Mouse (Mus musculus) hindbrain, embryonic 11.5 days (tissue): Measurements from ENCODE around the gene Prkca. TPM values are rescaled to one million over a fixed set of nuclear protein-coding genes. Genes with fewer than 3 reads are reported as not detected.
A peak's percentile ranks its signal among the peaks of the same experiment; 100 is the strongest.

ENCODE experiments used
- ATAC-seq: fragments of 200-750 bp; cut with Nextera tagmentation; 2 replicates; pipeline ENCODE4 v1.8.0; 2017; ENCODE audit warnings: mild to moderate bottlenecking, moderate TSS enrichment, moderate library complexity; ENCODE audit not compliant: low FRiP score
- DNase-seq: peaks from one replicate; pipeline ENCODE4 v3.0.0-alpha.2; 2015; ENCODE audit warnings: low spot score
- H3K27ac ChIP-seq: fragments of 300-500 bp; sonication (generic); 2 replicates; pipeline ENCODE4 v1.5.1; 2014; ENCODE audit warnings: mild to moderate bottlenecking, low read depth, low read length
- H3K27me3 ChIP-seq: fragments of 300-500 bp; sonication (generic); 2 replicates; pipeline ENCODE4 v1.6.1; 2014; ENCODE audit warnings: mild to moderate bottlenecking, low read length, moderate library complexity, mixed read lengths; ENCODE audit not compliant: control insufficient read depth, insufficient read depth
- H3K36me3 ChIP-seq: fragments of 300-500 bp; sonication (generic); 2 replicates; pipeline ENCODE4 v1.6.1; 2014; ENCODE audit warnings: mild to moderate bottlenecking, low read length, moderate library complexity, mixed read lengths; ENCODE audit not compliant: control insufficient read depth, insufficient read depth
- H3K4me1 ChIP-seq: fragments of 300-500 bp; sonication (generic); replicated peaks from 2 replicates; pipeline ENCODE4 v1.6.1; 2014; ENCODE audit warnings: low read length, mixed read lengths; ENCODE audit not compliant: control insufficient read depth, insufficient read depth
- H3K4me2 ChIP-seq: fragments of 300-500 bp; sonication (generic); replicated peaks from 2 replicates; pipeline ENCODE4 v1.6.1; 2014; ENCODE audit warnings: mild to moderate bottlenecking, low read depth, low read length
- H3K4me3 ChIP-seq: fragments of 300-500 bp; sonication (generic); 2 replicates; pipeline ENCODE4 v1.5.1; 2014; ENCODE audit warnings: low read depth, low read length
- H3K9ac ChIP-seq: fragments of 300-500 bp; sonication (generic); 2 replicates; pipeline ENCODE4 v1.6.1; 2014; ENCODE audit warnings: low read depth, low read length
- H3K9me3 ChIP-seq: fragments of 300-500 bp; sonication (generic); 2 replicates; pipeline ENCODE4 v1.6.1; 2016; ENCODE audit warnings: low read length; ENCODE audit not compliant: control insufficient read depth
- WGBS: fragments of 180-500 bp; shearing (Covaris S2); extraction: QIAGEN DNeasy Blood & Tissue Kit; methylation state at CpG from one replicate; pipeline ENCODE4 v1.1.7; 2014; 5-methylcytosine and 5-hydroxymethylcytosine counted together
- polyA plus RNA-seq: library from polyadenylated mRNA; unstranded; fragments of >200 nt; fragmentation: Nextera tagmentation; extraction: Ambion mirVana; gene quantifications from 2 replicates; pipeline ENCODE4 v1.2.1, GENCODE M21; 2014

The Prkca gene
- polyA plus RNA-seq, 1 experiment from 2014 or later: 4.1 TPM

GRCm38 (mm10) chr11:108248218-108249046 is 95.3 kb downstream of the Prkca start:
- H3K9ac ChIP-seq: no peak overlapping the region
- no peak overlapping the region for H3K4me2 ChIP-seq
- 87% methylated on average over 12 of the region's 12 CpGs for WGBS
- no peak for DNase-seq
- no peaks in the 10 kb centered on the region for H3K36me3 ChIP-seq
- no peak overlapping the region for H3K4me3 ChIP-seq
- no peaks in the 10 kb centered on the region for H3K27me3 ChIP-seq
- no peak overlapping the region for H3K27ac ChIP-seq
- no peaks in the 10 kb centered on the region for H3K9me3 ChIP-seq
- ATAC-seq: no peak
- H3K4me1 ChIP-seq: no peaks in the 10 kb centered on the region; the same call in 1 of the 2 replicates

DNA sequence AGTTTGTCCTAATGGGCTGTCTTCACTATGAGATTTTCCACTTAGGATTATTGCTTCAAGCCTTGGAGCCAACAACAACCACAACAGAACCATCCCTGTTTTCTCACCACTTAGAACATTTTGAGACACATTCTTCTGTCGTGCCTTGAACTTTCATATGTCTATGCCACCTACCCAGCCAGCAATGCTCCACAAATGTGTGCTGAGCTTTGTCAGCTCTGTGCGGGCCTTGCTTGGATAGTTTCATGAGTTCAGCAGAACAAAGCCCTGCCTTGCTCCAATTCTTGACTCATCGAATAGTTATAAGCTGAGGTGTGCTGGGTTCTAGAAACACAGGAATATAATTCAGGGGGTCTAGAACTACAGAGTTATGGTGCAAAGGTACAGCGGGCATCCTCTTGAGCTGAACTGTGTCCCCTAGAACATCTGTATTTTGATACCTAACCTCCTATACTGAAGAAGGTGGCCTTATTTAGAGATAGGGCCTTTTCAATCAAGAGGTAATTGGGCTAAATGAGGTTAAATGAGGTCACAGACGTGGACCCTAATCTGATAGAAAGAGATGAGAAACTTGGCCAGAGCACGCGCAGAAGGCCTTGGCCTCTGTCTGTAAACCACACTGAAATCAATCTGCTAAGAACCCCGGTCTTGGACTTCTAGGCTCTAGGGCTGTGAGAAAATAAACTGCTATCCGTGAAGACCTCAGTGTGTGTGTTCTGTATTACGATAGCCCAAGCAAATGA is 96.4 kb downstream of the Prkca start:
- no peaks in the 10 kb centered on the region for H3K9me3 ChIP-seq
- no peaks in the 10 kb centered on the region for H3K36me3 ChIP-seq
- no peak for ATAC-seq
- H3K4me1 ChIP-seq: no peaks in the 10 kb centered on the region; the same call in 1 of the 2 replicates
- no peak overlapping the region for H3K27ac ChIP-seq
- H3K4me2 ChIP-seq: no peak overlapping the region
- H3K9ac ChIP-seq: no peak overlapping the region
- H3K27me3 ChIP-seq: no peaks in the 10 kb centered on the region
- 91% methylated on average over 10 of the region's 10 CpGs for WGBS
- no peak overlapping the region for H3K4me3 ChIP-seq
- DNase-seq: no peak

- H3K9ac ChIP-seq: no peak overlapping the region
- no peak overlapping the region for H3K4me3 ChIP-seq
- no peaks in the 10 kb centered on the region for H3K36me3 ChIP-seq
- H3K9me3 ChIP-seq: no peaks in the 10 kb centered on the region
- WGBS: 73% methylated on average over 4 of the region's 4 CpGs
- H3K4me1 ChIP-seq: no peaks in the 10 kb centered on the region; the same call in 1 of the 2 replicates
- no peak overlapping the region for H3K4me2 ChIP-seq
- DNase-seq (no peak), ATAC-seq (no peak)
- no peaks in the 10 kb centered on the region for H3K27me3 ChIP-seq
- H3K27ac ChIP-seq: no peak overlapping the region
These were observed 97.4 kb downstream of the Prkca start for GRCm38 (mm10) chr11:108246267-108246702.

- no peaks in the 10 kb centered on the region for H3K36me3 ChIP-seq
- no peak overlapping the region for H3K27ac ChIP-seq
- H3K4me2 ChIP-seq: no peak overlapping the region
- WGBS: 76% methylated on average over 2 of the region's 2 CpGs
- H3K9me3 ChIP-seq: no peaks in the 10 kb centered on the region
- ATAC-seq (no peak), DNase-seq (no peak)
- no peak overlapping the region for H3K4me3 ChIP-seq
- no peak overlapping the region for H3K9ac ChIP-seq
- no peaks in the 10 kb centered on the region; the same call in 1 of the 2 replicates for H3K4me1 ChIP-seq
- H3K27me3 ChIP-seq: no peaks in the 10 kb centered on the region
These were observed 99.5 kb downstream of the Prkca start for GRCm38 (mm10) chr11:108244241-108244640.

- ATAC-seq (0 out of 2 replicates have a peak, but pooled peaks have one; percentile 56), DNase-seq (no peak)
- Histone ChIP-seq H3K4me1 (no peaks in the 10 kb centered on the region; the same call in 1 of the 2 replicates), H3K27me3 (no peaks in the 10 kb centered on the region), H3K9me3 (no peaks in the 10 kb centered on the region), H3K9ac (no peak overlapping the region), H3K4me2 (no peak overlapping the region), H3K4me3 (no peak overlapping the region), H3K27ac (no peak overlapping the region), H3K36me3 (no peaks in the 10 kb centered on the region)
- WGBS: 20% methylated on average over 2 of the region's 2 CpGs
These were observed 100.1 kb downstream of the Prkca start for GRCm38 (mm10) chr11:108243633-108244032.

DNA sequence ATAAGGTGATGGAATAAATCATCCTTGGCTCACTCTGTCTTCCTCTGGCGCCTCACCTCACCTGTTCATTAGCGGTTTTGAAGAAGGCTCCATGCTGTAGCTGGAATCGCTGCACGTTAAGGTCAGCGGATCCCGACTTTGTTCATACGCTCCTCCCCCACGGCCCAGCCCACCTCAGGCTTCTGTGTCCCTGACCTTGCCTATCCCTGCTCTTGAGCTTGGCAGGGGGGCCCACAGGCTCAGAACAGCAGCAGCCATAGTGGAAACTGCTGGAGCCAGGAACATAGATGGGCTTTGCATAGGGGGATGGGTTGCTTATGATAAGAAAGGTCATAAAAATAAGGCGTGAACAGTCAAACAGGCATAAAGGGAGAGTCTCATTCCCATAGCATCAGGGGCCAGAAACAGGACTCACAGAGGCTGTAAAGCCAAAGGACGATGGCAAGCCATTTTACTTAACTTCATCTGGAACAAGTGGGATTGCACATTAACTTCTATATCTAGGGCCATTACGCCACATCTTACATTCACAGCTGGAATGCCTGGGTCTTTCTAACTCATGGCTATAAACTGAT is 102.7 kb downstream of the Prkca start:
- no peak overlapping the region for H3K4me3 ChIP-seq
- H3K4me2 ChIP-seq: no peak overlapping the region
- peaks cover 2% of the 10 kb centered on the region; the same call in 1 of the 2 replicates for H3K4me1 ChIP-seq
- H3K27me3 ChIP-seq: no peaks in the 10 kb centered on the region
- WGBS: 79% methylated on average over 11 of the region's 11 CpGs
- H3K9me3 ChIP-seq: no peaks in the 10 kb centered on the region
- H3K36me3 ChIP-seq: no peaks in the 10 kb centered on the region
- DNase-seq (no peak), ATAC-seq (no peak)
- H3K27ac ChIP-seq: no peak overlapping the region
- no peak overlapping the region for H3K9ac ChIP-seq

- DNase-seq (no peak), ATAC-seq (no peak)
- Histone ChIP-seq H3K9me3 (no peaks in the 10 kb centered on the region), H3K9ac (no peak overlapping the region), H3K4me1 (peaks cover 2% of the 10 kb centered on the region; the same call in 1 of the 2 replicates), H3K4me3 (no peak overlapping the region), H3K27me3 (no peaks in the 10 kb centered on the region), H3K4me2 (no peak overlapping the region), H3K36me3 (no peaks in the 10 kb centered on the region), H3K27ac (no peak overlapping the region)
- WGBS: 84% methylated on average over 4 of the region's 4 CpGs
These were observed 104.6 kb downstream of the Prkca start for GRCm38 (mm10) chr11:108239173-108239572.

DNA sequence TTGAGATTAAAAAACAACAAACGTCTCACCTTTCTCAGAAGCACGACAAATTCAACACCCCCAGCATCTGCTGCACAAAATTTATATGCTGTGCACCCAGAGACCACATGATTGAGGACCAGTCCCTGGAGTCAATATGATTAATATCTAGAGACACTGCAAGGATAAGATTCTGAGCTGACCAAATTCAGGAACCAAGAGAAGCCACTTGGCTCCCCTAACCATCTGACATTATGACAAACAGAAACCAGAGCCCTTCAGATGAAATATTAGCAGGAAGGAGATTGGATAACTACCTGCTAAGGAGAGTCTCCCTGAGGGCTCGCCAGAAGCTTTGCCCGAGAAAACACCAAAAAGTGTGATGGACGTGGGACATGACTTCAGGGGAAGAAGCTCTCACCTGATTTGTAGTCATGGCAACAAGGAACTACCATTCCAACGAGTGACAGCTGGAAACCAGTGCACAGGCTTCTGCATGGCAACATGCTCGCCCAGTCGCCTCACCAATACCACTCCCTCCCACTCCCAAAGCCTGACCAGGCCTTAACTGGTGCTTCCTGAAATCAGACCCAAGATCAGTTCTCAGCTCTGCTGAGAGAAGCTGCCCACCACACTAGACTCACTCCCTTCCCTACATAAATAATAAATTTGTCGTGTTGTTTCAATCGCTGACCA is 106.8 kb downstream of the Prkca start:
- Histone ChIP-seq H3K4me2 (no peak overlapping the region), H3K27ac (no peak overlapping the region), H3K9me3 (no peaks in the 10 kb centered on the region), H3K36me3 (no peaks in the 10 kb centered on the region), H3K27me3 (no peaks in the 10 kb centered on the region), H3K4me3 (no peak overlapping the region), H3K9ac (no peak overlapping the region), H3K4me1 (0 out of 2 replicates have a peak, but pooled peaks cover 2% of the 10 kb centered on the region)
- ATAC-seq (no peak), DNase-seq (no peak)
- WGBS: 70% methylated on average over 10 of the region's 10 CpGs
